Mouse (Mus musculus): ENCODE measurements around the gene Cylc2.

Cylc2 gene

DNA sequence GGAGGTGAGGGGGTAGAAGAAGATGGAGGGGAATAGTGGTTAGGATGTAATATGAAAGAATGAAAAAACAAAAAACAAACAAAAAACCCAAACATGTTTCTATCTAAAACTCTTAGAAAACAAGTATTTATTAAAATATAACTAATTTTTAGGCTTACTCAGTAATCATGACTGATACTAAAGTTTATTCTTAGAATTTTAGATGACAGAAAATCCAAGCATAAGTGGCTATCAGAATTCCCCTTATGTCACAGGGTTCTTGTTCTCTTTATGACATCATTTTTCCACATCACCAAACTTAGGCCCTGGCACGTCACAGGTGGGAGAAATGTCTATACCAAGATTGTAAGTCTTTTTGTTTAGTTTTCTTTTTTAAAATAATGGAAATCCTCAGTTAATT, at the start of gene Cylc2:
Gene Cylc2 (plus strand): TSS at position 301 of the 400 bp plus-strand sequence.
- no peak for DNase-seq
